Mouse (Mus musculus) liver, embryonic 14.5 days (tissue): ENCODE measurements around the gene Olfr283. TPM values are rescaled to one million over a fixed set of nuclear protein-coding genes. Genes with fewer than 3 reads are reported as not detected.
"Not testable (repeated sequence)": the region's sequence is repeated elsewhere in the genome, so short reads cannot be mapped to it uniquely, and the experiment has no call there.

Experiments
- ATAC-seq: fragments of 200-750 bp; cut with Nextera tagmentation; 2 replicates; pipeline ENCODE4 v1.8.0; 2017; ENCODE audit warnings: moderate number of reproducible peaks, mild to moderate bottlenecking, moderate library complexity; ENCODE audit not compliant: insufficient read depth
- DNase-seq, 3 experiments: peaks; one replicate each; pipeline ENCODE4 v3.0.0-alpha.2; 2012 to 2013; ENCODE audit warnings: low read depth in 3 of 3, low spot score in 3 of 3
- H3K27ac ChIP-seq: fragments of 300-500 bp; sonication (generic); 2 replicates; pipeline ENCODE4 v1.5.1; 2014; ENCODE audit warnings: moderate library complexity, mild to moderate bottlenecking, control low read depth, inconsistent platforms
- H3K27me3 ChIP-seq: fragments of 300-500 bp; sonication (generic); 2 replicates; pipeline ENCODE4 v1.6.1; 2014; ENCODE audit warnings: mild to moderate bottlenecking, low read length, moderate library complexity; ENCODE audit not compliant: control insufficient read depth, insufficient read depth
- H3K36me3 ChIP-seq: fragments of 300-500 bp; sonication (generic); replicated peaks from 2 replicates; pipeline ENCODE4 v1.6.1; 2014; ENCODE audit warnings: low read depth; ENCODE audit not compliant: control insufficient read depth, insufficient read depth
- H3K4me1 ChIP-seq, 2 experiments: fragments of 200-500 bp in 1 of 2; fragments of 300-500 bp in 1 of 2; sonication (generic) in 1 of 2; replicated peaks; 2 replicates each; pipeline ENCODE4 v1.6.1; 2012 to 2014; ENCODE audit warnings: antibody characterized with exemption in 1 of 2, inconsistent platforms in 1 of 2, low read length in 1 of 2; ENCODE audit not compliant: control insufficient read depth in 2 of 2, insufficient read depth in 2 of 2
- H3K4me2 ChIP-seq: fragments of 300-500 bp; sonication (generic); 2 replicates; pipeline ENCODE4 v1.6.1; 2014; ENCODE audit warnings: low read depth, mild to moderate bottlenecking, control low read depth, moderate library complexity
- H3K4me3 ChIP-seq, 2 experiments: fragments of 200-500 bp in 1 of 2; fragments of 300-500 bp in 1 of 2; sonication (generic) in 1 of 2; 2 replicates each; pipeline ENCODE4 v1.5.1; 2012 to 2014; ENCODE audit warnings: low read depth in 2 of 2, low read length in 2 of 2, mild to moderate bottlenecking in 2 of 2, control low read depth in 1 of 2, inconsistent platforms in 1 of 2, moderate library complexity in 1 of 2; ENCODE audit not compliant: insufficient read depth in 1 of 2
- H3K9ac ChIP-seq: fragments of 300-500 bp; sonication (generic); replicated peaks from 2 replicates; pipeline ENCODE4 v1.6.1; 2014; ENCODE audit warnings: mild to moderate bottlenecking, control low read depth, moderate library complexity
- H3K9me3 ChIP-seq: fragments of 300-500 bp; sonication (generic); 2 replicates; pipeline ENCODE4 v1.6.1; 2016; ENCODE audit warnings: low read length, mixed read lengths; ENCODE audit not compliant: control insufficient read depth
- CTCF ChIP-seq: IDR thresholded peaks from 2 replicates; pipeline ENCODE4 v1.5.1; 2016; ENCODE audit warnings: antibody characterized with exemption, low read depth, control low read depth
- EP300 ChIP-seq: IDR thresholded peaks from 2 replicates; pipeline ENCODE4 v1.6.1; 2016; ENCODE audit warnings: antibody characterized with exemption, low read depth
- WGBS: fragments of 180-500 bp; shearing (Covaris S2); extraction: QIAGEN DNeasy Blood & Tissue Kit; methylation state at CpG from one replicate; pipeline ENCODE4 v1.1.7; 2014; ENCODE audit not compliant: insufficient replicate concordance; 5-methylcytosine and 5-hydroxymethylcytosine counted together
- polyA plus RNA-seq, 2 experiments: library from polyadenylated mRNA; depleted of rRNA in 1 of 2; stranded (reverse) in 1 of 2; unstranded in 1 of 2; fragments of >200 nt; fragmentation: Nextera tagmentation in 1 of 2; extraction: Ambion mirVana in 1 of 2; gene quantifications; 2 replicates each; pipeline versions ENCODE4 v1.2.1 to v1.2.3; 2012 to 2014

The Olfr283 gene
- polyA plus RNA-seq, 2 experiments: not detected

DNA sequence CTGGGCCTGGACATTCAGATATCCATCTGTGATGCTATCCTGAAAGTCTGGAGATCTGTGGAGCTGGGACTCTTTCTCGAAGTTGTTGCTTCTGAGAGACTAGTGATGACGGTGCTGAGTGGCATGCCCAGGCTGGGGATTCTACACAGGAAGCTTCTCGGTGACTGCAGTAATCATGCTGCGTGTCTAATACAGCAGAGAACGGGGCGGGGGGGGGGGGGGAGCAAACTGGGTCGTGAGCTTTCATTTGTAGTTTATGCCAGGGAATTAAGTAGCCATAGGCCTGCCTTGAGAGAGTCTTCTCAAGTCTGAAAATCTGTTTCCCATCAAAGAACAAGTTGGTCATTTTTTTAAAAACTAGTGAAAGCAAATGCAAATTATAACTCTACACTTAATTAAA, 37.4 kb upstream of the Olfr283 start:
- Histone ChIP-seq H3K4me2 (no peak overlapping the region), H3K4me3 (no peak overlapping the region), H3K36me3 (no peaks in the 10 kb centered on the region), H3K9ac (no peak overlapping the region), H3K9me3 (no peaks in the 10 kb centered on the region), H3K4me1 (no peaks in the 10 kb centered on the region), H3K27ac (no peak overlapping the region), H3K27me3 (no peaks in the 10 kb centered on the region)
- TF ChIP-seq EP300 (no peak), CTCF (no peak)
- 50% methylated on average over 7 of the region's 7 CpGs for WGBS
- no peak for ATAC-seq
- no peak for DNase-seq

DNA sequence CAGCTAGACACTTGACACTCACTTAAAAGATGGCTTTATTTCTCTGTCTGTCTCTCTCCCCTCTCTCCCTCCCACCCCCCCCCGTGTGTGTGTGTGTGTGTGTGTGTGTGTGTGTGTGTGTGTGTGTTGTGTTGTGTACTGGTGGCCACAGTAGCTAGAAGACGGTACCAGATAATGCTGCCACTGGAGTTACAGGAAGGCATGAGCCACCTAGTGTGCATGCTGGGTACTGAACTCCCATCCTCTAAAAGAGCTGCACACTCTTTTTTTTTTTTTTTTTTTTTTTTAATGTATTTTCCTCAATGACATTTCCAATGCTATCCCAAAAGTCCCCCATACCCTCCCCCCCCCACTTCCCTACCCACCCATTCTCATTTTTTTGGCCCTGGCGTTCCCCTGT, 36.5 kb upstream of the Olfr283 start:
- not testable (repeated sequence) for H3K27me3 ChIP-seq, H3K4me2 ChIP-seq, H3K36me3 ChIP-seq, H3K9me3 ChIP-seq, ATAC-seq, H3K4me3 ChIP-seq, H3K9ac ChIP-seq, H3K4me1 ChIP-seq, DNase-seq, H3K27ac ChIP-seq
- 10% methylated on average over 2 of the region's 3 CpGs for WGBS

DNA sequence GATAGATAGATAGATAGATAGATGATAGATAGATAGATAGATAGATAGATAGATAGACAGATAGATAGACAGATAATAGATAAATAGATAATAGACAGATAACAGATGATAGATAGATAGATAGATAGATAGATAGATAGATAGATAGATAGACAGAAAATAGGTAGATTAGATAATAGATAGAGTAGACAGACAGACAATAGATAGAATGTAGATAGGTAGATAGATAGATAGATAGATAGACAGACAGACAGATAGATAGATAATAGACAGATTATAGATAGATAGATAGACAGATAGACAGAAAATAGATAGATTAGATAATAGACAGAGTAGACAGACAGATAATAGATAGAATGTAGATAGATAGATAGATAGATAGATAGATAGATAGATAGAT, 36.1 kb upstream of the Olfr283 start:
- not testable (repeated sequence) for H3K4me2 ChIP-seq, DNase-seq, H3K4me1 ChIP-seq, H3K9me3 ChIP-seq, H3K36me3 ChIP-seq, ATAC-seq, H3K4me3 ChIP-seq, H3K27me3 ChIP-seq, H3K9ac ChIP-seq, H3K27ac ChIP-seq

DNA sequence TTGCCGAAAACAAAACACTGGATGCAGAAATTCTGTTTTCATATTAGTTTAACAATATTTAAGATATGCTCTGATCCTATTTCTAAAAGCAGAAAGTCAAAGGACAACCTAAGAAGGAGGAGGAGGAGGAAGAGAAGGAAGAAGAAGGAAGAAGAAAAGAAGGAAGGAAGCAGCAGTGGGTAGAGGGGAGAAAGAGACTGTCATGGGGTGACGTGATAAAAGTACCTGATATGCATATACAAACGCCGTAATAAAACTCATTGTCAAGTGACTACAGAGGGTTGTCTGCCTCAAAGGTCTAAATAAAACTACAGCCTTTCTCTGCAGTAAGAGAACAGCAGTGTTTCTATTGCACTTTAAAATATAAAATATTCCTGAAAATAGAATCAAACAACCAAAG, 35.2 kb upstream of the Olfr283 start:
- no peaks in the 10 kb centered on the region for H3K9me3 ChIP-seq
- TF ChIP-seq EP300 (no peak), CTCF (no peak)
- H3K4me1 ChIP-seq: no peaks in the 10 kb centered on the region
- no peak for DNase-seq
- H3K4me3 ChIP-seq: no peak overlapping the region
- H3K27me3 ChIP-seq: no peaks in the 10 kb centered on the region
- H3K27ac ChIP-seq: no peak overlapping the region
- WGBS: 31% methylated on average over 4 of the region's 4 CpGs
- H3K4me2 ChIP-seq: no peak overlapping the region
- H3K36me3 ChIP-seq: no peaks in the 10 kb centered on the region
- no peak for ATAC-seq
- no peak overlapping the region for H3K9ac ChIP-seq

DNA sequence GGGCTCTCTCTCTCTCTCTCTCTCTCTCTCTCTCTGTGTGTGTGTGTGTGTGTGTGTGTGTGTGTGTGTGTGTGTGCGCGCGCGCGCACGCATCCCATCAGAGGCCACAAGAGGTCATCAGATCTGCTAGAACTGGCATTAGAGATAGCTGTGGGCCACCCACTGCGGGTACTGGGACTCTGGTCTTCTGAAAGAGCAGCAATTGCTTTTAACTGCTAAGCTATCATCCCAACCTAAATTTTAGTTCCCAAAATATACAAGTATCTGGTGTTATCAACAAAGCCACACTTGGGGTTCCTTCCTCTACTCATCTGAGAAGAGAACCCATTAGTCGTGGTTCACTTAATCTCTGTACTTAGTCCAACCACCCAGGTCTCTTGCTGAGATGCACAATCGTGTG, 29.5 kb upstream of the Olfr283 start:
- 58% methylated on average over 9 of the region's 9 CpGs for WGBS
- no peak overlapping the region for H3K4me2 ChIP-seq
- ATAC-seq: no peak
- H3K27ac ChIP-seq: no peak overlapping the region
- no peak overlapping the region for H3K9ac ChIP-seq
- no peaks in the 10 kb centered on the region for H3K36me3 ChIP-seq
- no peak overlapping the region for H3K4me3 ChIP-seq
- DNase-seq: no peak
- no peaks in the 10 kb centered on the region for H3K9me3 ChIP-seq
- H3K4me1 ChIP-seq: no peaks in the 10 kb centered on the region
- no peaks in the 10 kb centered on the region for H3K27me3 ChIP-seq
- TF ChIP-seq EP300: no peak
- TF ChIP-seq CTCF: no peak

DNA sequence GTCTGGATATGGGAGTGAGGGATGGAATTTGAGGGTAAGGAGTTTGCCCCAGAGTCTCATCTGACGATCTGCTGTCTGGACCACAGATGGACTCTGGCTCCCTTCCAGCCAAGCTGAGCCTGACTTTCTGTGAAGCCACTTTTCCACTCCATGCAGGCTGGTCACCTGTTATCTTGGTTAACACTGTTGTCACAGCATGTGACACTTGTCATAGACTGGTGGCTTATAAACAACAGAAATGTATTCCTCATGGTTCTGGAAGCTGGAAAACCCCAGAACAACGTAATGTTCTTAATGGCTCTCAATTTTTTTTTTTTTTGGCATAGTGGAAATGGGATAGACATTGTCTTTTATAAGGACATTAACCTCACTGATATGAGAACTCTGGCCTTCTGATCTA, 28.9 kb upstream of the Olfr283 start:
- H3K4me1 ChIP-seq: no peaks in the 10 kb centered on the region
- TF ChIP-seq CTCF (no peak), EP300 (no peak)
- H3K36me3 ChIP-seq: no peaks in the 10 kb centered on the region
- 71% methylated on average over 2 of the region's 2 CpGs for WGBS
- no peak overlapping the region for H3K4me2 ChIP-seq
- no peak for DNase-seq
- no peak overlapping the region for H3K27ac ChIP-seq
- H3K4me3 ChIP-seq: no peak overlapping the region
- ATAC-seq: no peak
- no peaks in the 10 kb centered on the region for H3K9me3 ChIP-seq
- no peaks in the 10 kb centered on the region for H3K27me3 ChIP-seq
- no peak overlapping the region for H3K9ac ChIP-seq
